Mouse (Mus musculus) cerebellum, postnatal 14 days (tissue): ENCODE results near the gene Sardh.

Experiments used
- DNase-seq, 2 experiments: peaks; one replicate each; pipeline ENCODE4 v3.0.0; 2021; ENCODE audit warnings: mixed read lengths in 2 of 2

Gene Sardh

DNA sequence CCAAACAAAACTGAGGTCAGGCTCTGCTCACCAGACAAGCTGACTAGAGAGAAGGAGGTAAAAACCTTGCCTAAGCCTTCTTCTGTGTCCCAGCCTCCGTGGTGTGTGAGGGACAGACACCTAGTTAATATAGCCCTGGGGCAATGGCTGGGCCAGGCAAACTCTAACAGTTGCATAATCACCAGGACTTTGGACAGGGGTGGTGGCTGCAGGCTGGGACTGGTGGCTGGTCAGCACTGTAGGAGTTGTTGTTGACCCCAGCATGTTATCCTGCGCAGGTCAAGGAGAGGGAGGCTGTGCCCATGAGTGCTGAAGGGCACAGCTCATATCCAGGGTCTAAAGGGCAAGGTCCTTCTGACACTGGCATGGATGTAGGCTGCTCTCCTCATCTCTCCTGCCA lies at the start of gene Sardh:
Sardh (minus strand) TSS at position 127 of the 400 bp plus-strand sequence.
- DNase-seq = no peak

DNA sequence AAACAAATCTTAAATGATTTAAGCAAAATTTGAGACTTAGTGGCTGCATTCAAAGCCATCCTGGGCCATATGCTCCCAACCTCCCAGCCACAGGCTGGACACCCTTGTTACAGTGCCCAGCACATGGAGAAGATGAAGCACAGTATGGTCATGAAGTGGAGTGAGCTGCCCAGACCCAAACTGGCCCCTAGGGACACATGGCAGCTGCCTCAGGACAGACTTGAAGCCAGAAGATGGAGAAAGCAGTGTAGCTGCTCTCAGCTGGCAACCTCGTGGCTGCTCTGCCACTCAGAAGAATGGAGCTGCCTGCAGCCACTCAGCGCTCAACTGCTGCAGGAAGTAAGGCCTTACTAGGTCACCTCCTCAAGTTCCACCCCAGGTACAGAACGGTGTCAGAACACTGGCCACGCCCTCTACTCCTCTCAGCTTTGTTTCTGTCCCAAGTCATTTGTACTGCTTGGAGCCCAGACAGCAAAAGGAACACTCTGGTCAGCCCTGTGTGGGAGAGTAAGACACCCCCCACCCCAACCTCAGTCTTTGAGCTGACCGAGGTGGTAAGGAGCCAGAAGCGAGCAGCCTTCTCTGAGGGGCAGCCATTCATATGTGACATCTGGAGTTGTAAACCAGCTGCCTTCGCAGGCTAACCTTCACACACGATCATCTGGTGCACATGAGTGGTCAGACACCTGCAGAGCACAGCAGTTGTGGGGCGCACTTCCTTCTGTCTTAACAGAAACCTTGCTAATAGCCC lies 48.7 kb upstream of the Sardh start:
- no peak for DNase-seq

GRCm38 (mm10) chr2:27294777-27295176 lies 46.6 kb upstream of the Sardh start:
- DNase-seq = no peak

DNA sequence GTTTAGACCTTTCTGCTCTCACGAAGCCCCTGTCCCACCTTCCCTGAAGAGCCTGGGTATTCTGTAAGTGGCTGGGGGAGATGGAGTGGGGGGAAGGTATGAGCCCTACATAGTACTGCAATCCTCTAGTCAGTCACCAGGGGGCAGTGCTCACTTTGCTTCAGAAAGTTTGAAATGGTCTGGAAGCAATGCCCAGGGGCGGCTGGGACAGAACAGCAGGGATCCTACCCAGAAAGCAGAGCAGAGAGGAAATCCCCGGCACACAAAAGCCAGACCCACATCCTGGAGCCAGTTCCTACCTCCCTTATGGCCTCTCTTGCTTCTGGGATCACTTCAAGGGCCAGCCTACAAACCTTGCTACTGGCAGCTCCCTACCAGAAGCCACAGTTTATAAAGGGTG lies 40.9 kb upstream of the Sardh start:
- peak; percentile 88 to 90 for DNase-seq

- no peak for DNase-seq
Measured at GRCm38 (mm10) chr2:27286971-27287710, 39.0 kb upstream of the Sardh start.

GRCm38 (mm10) chr2:27284441-27284840 lies 36.3 kb upstream of the Sardh start:
- DNase-seq = no peak

- no peak for DNase-seq
Measured at GRCm38 (mm10) chr2:27281771-27282170, 33.6 kb upstream of the Sardh start.

DNA sequence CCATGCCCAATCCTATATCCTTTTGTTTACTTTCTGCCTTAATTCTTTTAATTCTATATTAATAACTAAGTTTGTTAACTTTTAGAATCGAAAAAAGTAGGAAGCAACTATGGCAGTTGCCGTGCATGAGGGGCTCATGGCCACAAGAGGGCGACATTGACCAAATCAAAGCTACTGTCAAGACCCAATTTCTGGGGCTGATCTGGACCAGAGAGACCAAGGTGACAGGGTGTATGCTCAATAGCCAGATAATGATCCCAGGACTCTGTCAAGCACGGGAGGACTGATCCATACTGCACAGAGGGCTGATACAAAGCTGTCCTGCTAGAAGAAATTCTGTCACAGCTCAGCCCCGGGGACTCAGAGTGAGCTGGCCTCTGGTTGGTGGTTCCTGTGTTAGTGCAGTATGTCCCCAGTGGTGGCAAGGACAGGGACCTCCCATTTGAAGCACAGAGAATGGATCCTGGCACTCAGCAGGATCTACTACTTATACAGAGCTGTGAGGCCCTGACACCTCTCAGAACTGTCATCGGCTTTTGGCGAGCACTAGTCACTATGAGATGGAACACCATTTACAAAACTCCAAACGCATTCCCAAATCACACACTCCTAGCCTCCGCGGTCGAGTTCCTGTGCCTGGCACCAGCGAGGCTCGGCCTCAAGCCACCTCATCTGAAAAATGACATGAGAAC lies 32.9 kb upstream of the Sardh start:
- DNase-seq = peak; percentile 85 to 88

DNA sequence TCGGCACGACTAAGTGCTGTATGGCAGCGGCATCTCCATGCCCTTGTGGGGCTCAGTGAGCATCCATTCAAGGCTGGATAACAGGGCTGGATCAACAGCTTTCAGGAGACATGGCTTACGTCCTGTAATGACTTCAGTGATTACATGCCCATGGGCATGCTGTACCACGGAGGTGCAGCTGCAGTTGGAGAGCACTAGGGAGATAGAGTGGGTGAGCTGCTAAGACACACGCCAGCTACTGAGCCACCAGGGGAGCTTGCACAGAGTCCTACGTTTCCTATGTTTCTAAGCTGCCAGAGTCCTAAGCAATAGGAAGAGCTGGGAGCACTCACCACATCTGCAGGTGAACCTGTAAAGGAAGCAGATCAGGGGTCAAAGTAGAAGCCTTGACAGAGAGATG lies 30.7 kb upstream of the Sardh start:
- DNase-seq = no peak

- no peak for DNase-seq
Measured at GRCm38 (mm10) chr2:27268325-27268724, 20.2 kb upstream of the Sardh start.

GRCm38 (mm10) chr2:27265819-27266218 lies 17.7 kb upstream of the Sardh start:
- no peak for DNase-seq

DNA sequence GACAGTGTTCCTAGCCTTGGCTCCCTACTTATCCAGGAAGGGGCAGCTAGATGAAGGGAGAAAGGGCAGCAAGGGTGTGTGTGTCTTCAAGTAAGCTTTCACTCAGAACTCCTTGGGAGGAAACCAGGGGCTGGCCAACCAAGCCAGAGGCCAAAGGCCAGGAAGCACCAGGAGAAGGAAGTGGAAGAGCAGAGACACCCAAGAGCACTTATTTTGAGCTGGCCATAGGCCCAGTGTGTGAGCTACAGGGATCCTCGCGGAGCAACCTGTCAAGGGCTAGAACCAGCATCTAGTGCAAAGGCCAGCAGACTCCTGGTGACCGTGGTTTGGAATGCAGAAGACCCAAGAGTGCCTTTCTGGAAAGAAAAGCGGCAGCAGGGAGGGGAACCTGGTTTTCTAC lies 14.8 kb upstream of the Sardh start:
- no peak for DNase-seq

DNA sequence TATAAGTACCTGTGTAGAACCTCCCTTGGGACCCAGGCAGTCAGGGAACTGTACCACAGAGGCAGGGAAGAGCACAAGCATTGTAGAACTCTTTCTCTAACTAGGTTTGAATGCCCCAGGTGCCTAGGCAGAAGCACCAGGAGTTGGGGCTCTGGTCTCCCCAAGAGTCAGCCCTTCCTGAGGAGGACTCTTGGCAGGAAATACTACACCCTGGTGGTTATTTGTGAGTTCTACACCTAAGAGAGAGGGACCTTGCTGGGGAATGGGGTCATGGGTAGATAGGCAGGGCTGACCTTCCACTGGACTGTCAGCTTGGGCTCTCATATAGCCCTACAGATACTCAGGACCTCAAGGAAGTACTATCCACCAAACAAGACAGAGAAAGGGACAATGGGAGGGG lies 3.3 kb upstream of the Sardh start:
- DNase-seq = no peak

- no peak for DNase-seq
Measured at GRCm38 (mm10) chr2:27247487-27247863, 662 bp downstream of the Sardh start.

- DNase-seq = peak; percentile 63 to 75
Measured at GRCm38 (mm10) chr2:27246712-27247486, 1.2 kb downstream of the Sardh start.

- no peak for DNase-seq
Measured at GRCm38 (mm10) chr2:27245947-27246346, 2.2 kb downstream of the Sardh start.

DNA sequence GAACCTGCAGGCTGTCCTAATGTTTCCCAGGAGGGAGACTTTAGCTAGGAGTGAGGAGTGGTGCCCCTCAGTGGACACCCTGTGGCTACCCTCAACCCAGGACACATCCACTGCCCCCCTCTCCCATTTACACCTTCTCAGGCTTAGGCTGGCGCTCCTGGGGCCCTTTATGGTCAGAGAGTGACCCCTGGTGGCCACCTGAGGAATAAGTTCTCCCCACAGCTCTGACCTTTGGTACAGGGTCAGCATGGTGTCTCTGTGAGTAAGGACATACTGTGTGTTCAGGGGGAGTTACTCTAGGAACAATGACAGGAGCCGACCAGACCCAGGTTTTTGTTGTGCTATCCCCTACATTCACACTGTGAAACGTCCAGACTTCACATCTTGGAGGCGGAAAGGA lies 10.8 kb downstream of the Sardh start:
- peak; percentile 83 to 86 for DNase-seq

- DNase-seq = peak; percentile 84 to 90
Measured at GRCm38 (mm10) chr2:27235729-27236128, 12.4 kb downstream of the Sardh start.

DNA sequence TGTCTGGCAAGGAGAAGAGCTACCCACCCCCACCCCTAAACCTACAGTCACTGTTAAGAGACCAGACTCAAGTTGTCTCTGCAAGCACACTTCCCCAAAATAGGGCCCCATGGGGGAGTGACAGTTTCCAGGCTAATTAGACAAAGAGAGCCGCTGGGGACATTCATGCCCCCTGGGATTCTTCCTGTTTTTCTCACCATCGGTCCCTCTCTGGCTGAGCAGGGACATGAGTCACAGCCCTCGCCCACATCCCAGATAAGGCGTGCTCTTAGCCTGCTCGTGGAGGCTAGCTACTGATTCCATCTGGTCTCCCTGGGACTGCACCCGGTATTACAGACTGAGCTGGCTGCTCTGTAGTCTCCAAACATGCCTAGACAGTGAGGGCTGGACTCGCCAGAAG lies 15.8 kb downstream of the Sardh start:
- DNase-seq = no peak

- peak; percentile 37 to 52 for DNase-seq
Measured at GRCm38 (mm10) chr2:27229481-27230105, 18.5 kb downstream of the Sardh start.

DNA sequence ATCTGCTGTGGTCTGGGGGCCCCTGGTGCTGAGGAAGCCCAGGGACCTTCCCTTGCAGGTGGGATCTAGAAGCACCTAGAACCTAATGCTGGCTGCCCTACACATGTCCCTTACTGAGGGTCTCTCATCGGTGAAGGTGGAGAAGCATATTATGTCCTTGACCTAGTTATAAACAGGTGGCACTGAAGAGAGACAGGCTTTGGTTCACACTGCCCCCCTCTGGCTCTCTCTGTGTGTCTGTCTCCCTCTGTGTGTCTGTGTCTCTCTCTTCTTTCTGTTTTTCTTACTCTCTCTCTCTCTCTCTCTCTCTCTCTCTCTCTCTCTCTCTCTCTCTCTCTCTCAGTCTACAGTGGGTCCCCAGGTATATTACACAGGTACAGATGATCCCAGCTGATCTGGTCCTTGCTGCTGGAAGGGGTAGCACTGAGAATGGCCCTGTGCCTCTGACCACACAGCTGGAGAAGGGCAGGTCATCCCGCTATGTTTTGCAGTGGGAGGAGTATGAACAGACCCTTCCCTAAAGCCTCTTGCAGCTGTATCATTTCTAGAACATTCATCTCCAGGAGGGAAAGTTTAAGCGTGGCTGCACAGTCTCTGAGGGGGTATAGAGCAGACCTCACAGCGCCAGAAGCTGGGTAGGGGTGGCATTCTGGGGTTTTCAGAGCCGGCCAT lies 19.2 kb downstream of the Sardh start:
- DNase-seq = no peak

GRCm38 (mm10) chr2:27226572-27226971 lies 21.6 kb downstream of the Sardh start:
- no peak for DNase-seq
